Mouse (Mus musculus) thymus, postnatal 14 days (tissue): ENCODE results near the gene Eif5.

Experiments used
- DNase-seq: peaks from one replicate; pipeline ENCODE4 v3.0.0; 2021

Eif5 gene

GRCm38 (mm10) chr12:111568836-111569235 is 31.0 kb downstream of the Eif5 start:
- DNase-seq = no peak

DNA sequence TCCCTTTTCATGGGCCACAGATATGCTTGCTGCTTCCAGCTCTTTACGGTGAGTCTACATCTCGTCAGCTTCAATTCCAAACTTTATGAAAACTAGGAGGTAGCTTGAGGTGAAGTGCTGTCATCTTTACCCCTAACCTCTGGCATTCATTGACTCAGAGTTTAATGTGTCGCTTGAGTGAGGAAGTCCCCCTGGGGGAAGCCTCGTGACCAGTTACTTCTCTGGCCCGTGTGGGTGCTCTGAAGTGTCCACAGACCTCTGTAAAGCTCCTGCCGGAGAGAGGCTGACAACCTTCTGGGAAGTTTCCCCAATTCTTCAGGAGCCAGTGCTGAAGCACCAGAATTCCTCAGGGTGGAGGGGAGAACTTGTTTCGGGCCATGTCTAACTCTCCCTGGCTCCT is 34.6 kb downstream of the Eif5 start:
- no peak for DNase-seq

DNA sequence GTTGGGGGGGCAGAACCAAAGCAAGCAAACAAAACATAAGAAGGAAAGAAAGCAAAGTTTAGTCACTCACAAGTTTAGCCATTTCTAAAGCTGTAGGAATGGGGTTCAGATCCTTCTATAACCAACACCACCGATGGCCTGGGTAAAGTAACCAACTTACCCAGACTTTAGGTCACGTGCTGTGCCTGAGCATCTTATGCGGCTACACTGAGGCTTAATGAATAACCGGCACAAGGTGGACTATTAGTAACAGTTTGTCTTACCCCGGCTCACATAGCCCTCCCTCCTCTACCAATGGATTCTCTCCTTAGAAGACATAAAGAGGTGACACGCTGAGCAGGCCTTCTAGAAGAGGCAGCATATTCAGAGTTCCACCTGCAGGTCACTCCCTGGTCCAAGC is 35.5 kb downstream of the Eif5 start:
- no peak for DNase-seq

- peak; percentile 95 for DNase-seq
These were observed 36.5 kb downstream of the Eif5 start, which contains the start of gene Mark3 for GRCm38 (mm10) chr12:111574074-111574886. Gene Mark3, plus strand, starts transcription at chr12:111574523.

- peak; percentile 35 for DNase-seq
These were observed 37.3 kb downstream of the Eif5 start for GRCm38 (mm10) chr12:111574887-111575838.

- DNase-seq = no peak
These were observed 45.2 kb downstream of the Eif5 start for GRCm38 (mm10) chr12:111583058-111583457.

DNA sequence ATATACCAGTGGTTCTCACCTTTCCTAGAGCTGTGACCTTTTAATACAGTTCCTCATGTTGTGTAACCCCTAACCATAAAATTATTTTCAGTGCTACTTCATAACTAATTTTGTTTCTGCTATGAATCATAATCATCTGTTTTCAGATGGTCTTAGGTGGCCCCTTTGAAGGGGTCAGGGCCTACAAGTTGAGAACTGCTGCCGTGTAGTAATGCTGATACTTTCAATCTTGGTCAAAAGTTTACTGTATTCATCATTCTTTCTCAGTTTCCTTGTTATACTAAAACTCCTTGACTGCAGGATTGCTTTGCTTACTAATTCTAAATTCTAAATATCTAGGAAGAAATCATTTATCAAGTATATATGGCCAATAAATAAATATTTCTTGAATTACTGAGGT is 46.6 kb downstream of the Eif5 start:
- DNase-seq = no peak

GRCm38 (mm10) chr12:111587252-111587651 is 49.4 kb downstream of the Eif5 start:
- no peak for DNase-seq

DNA sequence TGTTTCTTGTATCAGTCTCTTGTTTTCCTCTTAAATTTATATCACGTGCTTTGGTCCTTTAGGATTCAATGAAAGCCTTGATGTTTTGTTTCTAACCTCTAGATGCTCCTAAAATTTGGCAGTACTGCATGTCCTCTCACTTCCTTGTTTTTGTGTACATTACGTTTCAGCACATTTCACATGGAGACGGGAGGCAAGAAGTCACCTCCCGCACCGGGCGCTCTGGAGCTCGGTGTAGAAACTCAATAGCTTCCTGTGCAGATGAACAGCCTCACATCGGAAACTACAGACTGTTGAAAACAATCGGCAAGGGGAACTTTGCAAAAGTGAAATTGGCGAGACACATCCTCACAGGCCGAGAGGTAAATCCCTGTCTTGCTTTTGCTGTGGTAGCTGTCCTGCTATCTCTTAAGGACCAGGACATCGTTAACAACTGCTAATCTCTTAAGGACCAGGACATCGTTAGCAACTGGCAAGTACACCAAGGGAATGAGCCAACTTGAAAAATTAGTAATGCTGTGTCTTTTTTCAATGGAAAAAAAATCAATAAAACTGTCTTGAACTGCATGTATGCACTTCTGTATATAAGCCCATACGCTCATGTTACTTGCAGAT is 54.7 kb downstream of the Eif5 start:
- DNase-seq = no peak

GRCm38 (mm10) chr12:111593775-111594174 is 56.0 kb downstream of the Eif5 start:
- DNase-seq = no peak
